Mouse (Mus musculus) retina, adult 2 months (tissue): ENCODE results near the gene Msl1.

ENCODE experiments used
- DNase-seq: peaks from one replicate; pipeline ENCODE4 v3.0.0-alpha.2; 2012; ENCODE audit warnings: low read depth, low spot score

Msl1 gene

DNA sequence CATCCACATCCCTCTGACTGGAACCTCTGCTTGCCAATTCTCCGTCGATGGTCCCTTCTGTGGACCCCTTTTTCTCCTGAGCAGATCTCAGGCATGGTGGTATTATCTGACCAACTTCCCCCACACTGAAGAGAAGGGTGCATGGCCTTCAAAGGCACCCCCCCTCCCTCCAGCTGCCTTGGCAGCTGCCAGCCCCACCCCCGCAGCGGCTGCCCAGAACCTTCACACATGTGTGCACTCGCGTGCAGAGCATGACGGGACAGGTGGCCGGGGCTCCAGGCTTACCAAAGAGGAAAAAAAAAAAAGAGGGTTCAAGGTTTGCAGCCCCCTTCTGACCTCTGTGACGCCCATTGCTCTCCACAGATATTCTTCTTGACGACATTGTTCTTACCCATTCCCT lies 44.6 kb downstream of the Msl1 start:
- no peak for DNase-seq

- no peak for DNase-seq
Observed at GRCm38 (mm10) chr11:98846016-98846415, 50.7 kb downstream of the Msl1 start.

DNA sequence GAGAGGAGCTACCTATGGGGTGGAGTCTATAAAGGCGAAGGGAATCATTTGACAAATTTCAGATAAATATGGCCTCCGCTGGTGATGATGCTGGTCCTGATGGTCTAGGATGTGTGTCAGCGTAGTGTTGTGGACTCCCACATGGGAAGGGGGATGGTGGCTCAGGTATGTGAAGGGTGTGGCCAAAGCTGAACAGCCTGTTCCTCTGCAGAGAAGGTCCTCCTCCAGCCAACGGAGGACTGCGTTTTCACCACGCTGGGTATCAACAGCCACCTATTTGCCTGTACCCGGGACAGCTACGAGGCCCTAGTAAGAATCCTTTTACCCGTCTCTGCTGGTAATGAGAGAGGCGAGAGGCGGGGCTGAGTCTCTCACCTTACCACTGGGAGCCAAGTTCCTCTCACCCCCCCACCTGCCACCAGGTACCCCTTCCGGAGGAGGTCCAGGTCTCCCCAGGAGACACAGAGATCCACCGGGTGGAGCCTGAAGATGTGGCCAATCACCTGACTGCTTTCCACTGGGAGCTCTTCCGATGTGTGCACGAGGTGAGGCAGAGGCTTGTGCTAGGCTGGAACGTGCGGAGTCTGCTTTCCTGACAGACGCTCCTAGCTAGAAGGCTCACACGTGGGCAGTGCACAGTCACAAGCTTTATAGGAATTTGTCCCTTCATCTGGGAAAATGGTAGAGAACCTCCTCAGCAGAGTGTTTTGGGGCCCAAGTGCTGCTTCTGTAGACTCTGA lies 51.7 kb downstream of the Msl1 start:
- DNase-seq = no peak

- DNase-seq = no peak
Observed at GRCm38 (mm10) chr11:98849196-98849894, 54.0 kb downstream of the Msl1 start.

DNA sequence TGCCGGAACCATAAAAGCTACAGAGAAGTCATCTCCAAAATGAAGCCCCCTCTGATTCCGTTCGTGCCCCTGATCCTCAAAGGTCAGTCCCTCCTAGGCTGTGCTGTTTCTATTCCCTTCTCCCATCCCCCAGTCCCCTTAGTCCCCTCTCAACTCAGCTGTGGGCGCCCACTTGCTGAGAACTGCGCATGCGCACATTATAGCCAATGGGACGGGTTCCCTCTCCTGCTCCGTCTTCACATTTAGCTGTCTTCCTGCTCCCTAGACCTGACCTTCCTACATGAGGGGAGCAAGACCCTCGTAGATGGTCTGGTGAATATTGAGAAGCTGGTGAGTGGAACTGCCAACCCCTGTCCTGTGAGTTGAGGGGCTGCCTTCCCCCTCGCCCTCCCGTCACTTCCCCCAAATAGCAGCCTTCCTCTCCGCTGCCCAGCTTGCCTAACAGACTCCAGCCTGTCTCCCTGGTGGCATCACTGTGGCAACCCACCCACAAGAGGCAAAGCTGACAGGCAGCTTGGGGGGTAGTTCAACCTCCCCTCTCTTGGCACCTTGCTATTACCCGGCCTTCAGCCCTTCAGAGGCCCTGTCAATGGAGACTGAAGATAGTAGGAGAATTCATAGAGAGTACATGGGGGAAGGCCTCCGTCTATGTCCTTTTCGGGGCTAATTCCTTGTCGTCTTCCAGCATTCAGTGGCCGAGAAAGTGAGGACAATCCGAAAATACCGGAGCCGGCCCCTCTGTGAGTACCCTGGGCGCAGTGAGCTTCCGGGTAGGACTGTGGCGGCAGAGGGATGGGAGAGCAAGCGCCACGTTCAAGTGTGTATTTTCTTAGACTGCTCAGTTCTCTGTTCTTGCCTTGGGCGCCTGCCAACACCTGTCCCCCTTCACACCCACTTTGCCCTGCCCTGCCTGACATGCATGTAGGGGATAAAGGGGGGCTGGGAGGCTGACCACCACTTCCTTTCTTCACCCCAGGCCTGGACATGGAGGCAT lies 55.1 kb downstream of the Msl1 start:
- no peak for DNase-seq

DNA sequence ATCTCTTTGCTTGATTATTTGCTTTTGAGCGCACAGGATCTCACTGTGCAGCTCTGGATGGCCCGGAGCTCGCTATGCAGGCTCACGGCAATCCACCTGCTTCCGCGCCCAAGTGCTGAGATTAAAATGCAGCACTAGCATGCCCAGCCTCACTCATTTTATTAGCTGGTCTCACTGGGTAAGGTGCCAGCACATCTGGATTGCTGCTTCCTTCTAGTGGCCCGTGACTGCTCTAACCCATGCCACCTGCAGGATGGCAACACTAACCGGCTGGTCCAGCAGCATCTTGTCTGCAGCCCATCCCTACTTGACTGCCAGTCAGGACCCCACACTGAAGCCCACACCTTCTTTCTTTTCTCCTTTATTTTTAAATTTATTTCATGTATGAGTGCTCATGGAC lies 58.8 kb downstream of the Msl1 start:
- DNase-seq = no peak

- DNase-seq = no peak
Observed at GRCm38 (mm10) chr11:98854659-98855058, 59.3 kb downstream of the Msl1 start.
